Mouse (Mus musculus): ENCODE data around the gene Usp40. TPM values are rescaled to one million over a fixed set of nuclear protein-coding genes. Genes with fewer than 3 reads are reported as not detected.

Usp40 gene
- total RNA-seq (2023) = 18.8 to 23.7 TPM (median 19.7 TPM) in 4 replicates

GRCm38 (mm10) chr1:88008211-88008697 lies at the start of gene Usp40:
Gene Usp40, minus strand, starts transcription at chr1:88008551.

GRCm38 (mm10) chr1:88055088-88055487 lies 46.7 kb upstream of the Usp40 start, which contains the start of gene Ugt1a10:
Gene Ugt1a10, plus strand, starts transcription at chr1:88055388.

Other genes starting within 250 kb of the Usp40 start
- 5.4 to 7.4 TPM (median 7.2 TPM) in 4 replicates for gene Sag, start 204.9 kb downstream of the Usp40 start, total RNA-seq (2023)
- 462 to 509 TPM (median 484 TPM) in 4 replicates for gene Dgkd, start 155.3 kb downstream of the Usp40 start, total RNA-seq (2023)
- not detected in 4 replicates for gene Ugt1a10, start 46.8 kb upstream of the Usp40 start, total RNA-seq (2023)
- not detected in 4 replicates for gene Ugt1a9, start 62.2 kb upstream of the Usp40 start, total RNA-seq (2023)
- gene Ugt1a8, start 79.3 kb upstream of the Usp40 start, total RNA-seq (2023) = not detected in 4 replicates
- gene Ugt1a7c, start 86.5 kb upstream of the Usp40 start, total RNA-seq (2023) = 0.33 to 1.2 TPM in 2 of 4 replicates, not detected in the others
- 0.33 to 0.52 TPM in 2 of 4 replicates, not detected in the others for gene Ugt1a6b, start 94.7 kb upstream of the Usp40 start, total RNA-seq (2023)
- not detected in 4 replicates for gene Ugt1a6a, start 126.3 kb upstream of the Usp40 start, total RNA-seq (2023)
- gene Ugt1a5, start 157.5 kb upstream of the Usp40 start, total RNA-seq (2023) = not detected in 4 replicates
- gene Ugt1a2, start 192.1 kb upstream of the Usp40 start, total RNA-seq (2023) = not detected in 4 replicates
- 1.4 to 1.7 TPM in 2 of 4 replicates, not detected in the others for gene Dnajb3, start 197.2 kb upstream of the Usp40 start, total RNA-seq (2023)
- gene Ugt1a1, start 203.4 kb upstream of the Usp40 start, total RNA-seq (2023) = not detected in 4 replicates
- gene Mroh2a, start 218.4 kb upstream of the Usp40 start, total RNA-seq (2023) = 0.12 to 0.67 TPM (median 0.44 TPM) in 4 replicates

Data from B cell, adult 62 days (primary cell).